Mouse (Mus musculus) kidney, embryonic 15.5 days (tissue): ENCODE measurements around the gene Spata21. TPM values are rescaled to one million over a fixed set of nuclear protein-coding genes. Genes with fewer than 3 reads are reported as not detected.

Experiments
- ATAC-seq: fragments of 200-750 bp; cut with Nextera tagmentation; replicated peaks from 2 replicates; pipeline ENCODE4 v1.8.0; 2017; ENCODE audit warnings: moderate TSS enrichment; ENCODE audit not compliant: low FRiP score
- H3K27ac ChIP-seq: fragments of 300-500 bp; sonication (generic); 2 replicates; pipeline ENCODE4 v1.5.1; 2015; ENCODE audit warnings: mild to moderate bottlenecking, inconsistent platforms
- H3K27me3 ChIP-seq: fragments of 300-500 bp; sonication (generic); 2 replicates; pipeline ENCODE4 v1.6.1; 2015; ENCODE audit warnings: inconsistent platforms
- H3K36me3 ChIP-seq: fragments of 300-500 bp; sonication (generic); 2 replicates; pipeline ENCODE4 v1.6.1; 2015; ENCODE audit warnings: inconsistent platforms
- H3K4me1 ChIP-seq: fragments of 300-500 bp; sonication (generic); 2 replicates; pipeline ENCODE4 v1.6.1; 2015; ENCODE audit warnings: inconsistent platforms
- H3K4me2 ChIP-seq: fragments of 300-500 bp; sonication (generic); 2 replicates; pipeline ENCODE4 v1.6.1; 2015; ENCODE audit warnings: moderate library complexity, mild to moderate bottlenecking, inconsistent platforms
- H3K4me3 ChIP-seq: fragments of 300-500 bp; sonication (generic); replicated peaks from 2 replicates; pipeline ENCODE4 v1.5.1; 2015; ENCODE audit warnings: mild to moderate bottlenecking, inconsistent platforms
- H3K9ac ChIP-seq: fragments of 300-500 bp; sonication (generic); 2 replicates; pipeline ENCODE4 v1.6.1; 2015; ENCODE audit warnings: mild to moderate bottlenecking, inconsistent platforms
- H3K9me3 ChIP-seq: fragments of 300-500 bp; sonication (generic); replicated peaks from 2 replicates; pipeline ENCODE4 v1.6.1; 2016; ENCODE audit warnings: inconsistent platforms
- WGBS: fragments of 180-500 bp; shearing (Covaris S2); methylation state at CpG from one replicate; pipeline ENCODE4 v1.1.7; 2015; ENCODE audit warnings: mixed read lengths; 5-methylcytosine and 5-hydroxymethylcytosine counted together
- polyA plus RNA-seq: library from polyadenylated mRNA; unstranded; fragments of >200 nt; fragmentation: Nextera tagmentation; extraction: Ambion mirVana; gene quantifications from 2 replicates; pipeline ENCODE4 v1.2.1, GENCODE M21; 2015

The Spata21 gene
- polyA plus RNA-seq, 1 experiment from 2014 or later: 0.64 TPM

GRCm38 (mm10) chr4:141108196-141108732, 20.1 kb downstream of the Spata21 start:
- Histone ChIP-seq H3K27ac (0 out of 2 replicates have a peak overlapping the region, but pooled peaks have one; percentile 46), H3K36me3 (peaks cover 36% of the 10 kb centered on the region), H3K4me3 (no peak overlapping the region), H3K9me3 (0 out of 2 replicates have a peak, but pooled peaks cover 5% of the 10 kb centered on the region), H3K4me1 (peaks cover 15% of the 10 kb centered on the region; the same call in 1 of the 2 replicates), H3K4me2 (no peak overlapping the region), H3K9ac (no peak overlapping the region), H3K27me3 (no peaks in the 10 kb centered on the region)
- WGBS: 38% methylated on average over 10 of the region's 10 CpGs
- ATAC-seq: no peak

- Histone ChIP-seq H3K27me3 (no peaks in the 10 kb centered on the region), H3K4me1 (peaks cover 21% of the 10 kb centered on the region), H3K27ac (peak overlapping the region; percentile 18; the same call in 1 of the 2 replicates), H3K4me3 (no peak overlapping the region), H3K9ac (no peak overlapping the region), H3K4me2 (no peak overlapping the region), H3K36me3 (peaks cover 90% of the 10 kb centered on the region), H3K9me3 (0 out of 2 replicates have a peak, but pooled peaks cover 5% of the 10 kb centered on the region)
- 65% methylated on average over 7 of the region's 7 CpGs for WGBS
- ATAC-seq: 0 out of 2 replicates have a peak, but pooled peaks have one; percentile 30
These were observed 25.7 kb downstream of the Spata21 start for GRCm38 (mm10) chr4:141113831-141114230.

DNA sequence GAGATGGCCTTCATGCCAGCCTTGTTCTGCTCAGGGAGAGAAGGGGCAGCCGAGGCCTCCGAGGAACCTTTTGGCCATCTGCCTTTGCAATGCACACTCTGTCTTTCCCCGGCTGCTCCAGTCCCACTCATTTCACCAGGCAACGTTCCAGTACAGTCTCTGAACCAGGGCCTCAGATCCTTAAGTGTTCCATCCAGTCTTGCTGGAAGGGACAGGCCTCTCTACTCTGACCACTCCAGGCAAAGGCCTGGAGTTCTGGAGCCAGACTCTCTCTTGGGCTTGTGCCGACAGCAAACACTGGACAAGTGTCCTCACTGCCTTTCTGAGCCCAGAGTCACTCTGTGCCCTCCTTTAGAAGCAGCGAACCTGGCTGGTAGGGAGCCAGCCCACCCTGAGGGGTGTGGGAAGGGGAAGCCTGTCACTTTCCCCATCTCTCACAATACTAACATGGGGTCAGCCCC, 26.4 kb downstream of the Spata21 start:
- H3K27me3 ChIP-seq: no peaks in the 10 kb centered on the region
- 79% methylated on average over 6 of the region's 6 CpGs for WGBS
- H3K36me3 ChIP-seq: peaks cover 96% of the 10 kb centered on the region
- no peak for ATAC-seq
- H3K4me1 ChIP-seq: peaks cover 25% of the 10 kb centered on the region
- H3K9me3 ChIP-seq: 0 out of 2 replicates have a peak, but pooled peaks cover 5% of the 10 kb centered on the region
- H3K4me2 ChIP-seq: no peak overlapping the region
- no peak overlapping the region for H3K9ac ChIP-seq
- peak overlapping the region; percentile 18; the same call in 1 of the 2 replicates for H3K27ac ChIP-seq
- H3K4me3 ChIP-seq: no peak overlapping the region

DNA sequence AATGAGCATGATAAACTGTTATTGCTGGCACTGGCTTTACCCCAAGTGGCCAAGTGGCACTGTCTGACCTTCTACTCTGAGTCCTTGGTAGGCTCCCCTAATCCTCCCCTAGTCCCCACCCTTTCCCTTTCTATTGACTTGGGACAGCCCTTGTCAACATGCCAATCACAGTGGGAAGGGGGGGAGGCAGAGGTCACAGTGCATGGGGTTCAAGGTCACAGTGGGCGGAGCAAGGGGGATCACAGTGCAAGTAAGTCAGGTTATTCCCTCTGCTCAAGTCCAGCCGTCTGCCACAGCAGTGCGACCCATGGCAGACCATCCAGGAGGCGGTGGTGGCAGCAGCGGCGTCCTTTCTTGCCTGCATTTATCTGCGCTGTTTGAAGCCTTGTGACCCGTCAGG, 27.3 kb downstream of the Spata21 start:
- ATAC-seq: no peak
- Histone ChIP-seq H3K36me3 (peaks cover 89% of the 10 kb centered on the region), H3K9ac (no peak overlapping the region), H3K4me2 (no peak overlapping the region), H3K27me3 (no peaks in the 10 kb centered on the region), H3K27ac (no peak overlapping the region), H3K4me1 (peaks cover 27% of the 10 kb centered on the region), H3K4me3 (no peak overlapping the region), H3K9me3 (0 out of 2 replicates have a peak, but pooled peaks cover 5% of the 10 kb centered on the region)
- WGBS: 85% methylated on average over 8 of the region's 8 CpGs

GRCm38 (mm10) chr4:141118691-141119090, 30.6 kb downstream of the Spata21 start:
- Histone ChIP-seq H3K4me1 (peaks cover 42% of the 10 kb centered on the region), H3K4me3 (no peak overlapping the region), H3K9ac (no peak overlapping the region), H3K36me3 (peaks cover 61% of the 10 kb centered on the region), H3K27me3 (no peaks in the 10 kb centered on the region), H3K27ac (0 out of 2 replicates have a peak overlapping the region, but pooled peaks have one; percentile 18), H3K9me3 (no peaks in the 10 kb centered on the region), H3K4me2 (no peak overlapping the region)
- ATAC-seq: no peak
- 72% methylated on average over 4 of the region's 4 CpGs for WGBS

DNA sequence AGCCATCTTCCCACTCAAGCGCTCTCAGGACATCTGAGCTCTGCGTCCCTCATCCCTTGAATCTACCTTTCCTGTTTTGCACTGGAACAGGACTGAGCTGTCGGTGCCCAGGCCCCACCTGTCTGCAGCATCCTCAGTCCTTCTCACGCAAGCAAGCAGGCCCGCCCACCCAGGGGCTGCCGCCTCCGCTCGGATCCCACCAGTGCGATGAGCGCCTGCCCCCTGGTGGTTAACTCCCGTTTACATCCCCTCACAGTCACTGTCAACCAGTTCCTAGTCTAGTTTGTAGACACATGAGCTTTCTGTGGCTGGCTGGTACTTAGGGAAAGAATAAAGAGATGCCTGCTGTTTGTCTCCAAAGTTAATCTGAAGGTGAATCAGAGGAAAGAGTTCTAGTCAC, 32.6 kb downstream of the Spata21 start:
- Histone ChIP-seq H3K27ac (no peak overlapping the region), H3K27me3 (no peaks in the 10 kb centered on the region), H3K4me3 (no peak overlapping the region), H3K36me3 (peaks cover 45% of the 10 kb centered on the region), H3K4me1 (peaks cover 41% of the 10 kb centered on the region), H3K9me3 (no peaks in the 10 kb centered on the region), H3K9ac (no peak overlapping the region), H3K4me2 (no peak overlapping the region)
- WGBS: 27% methylated on average over 11 of the region's 11 CpGs
- ATAC-seq: 0 out of 2 replicates have a peak, but pooled peaks have one; percentile 34

DNA sequence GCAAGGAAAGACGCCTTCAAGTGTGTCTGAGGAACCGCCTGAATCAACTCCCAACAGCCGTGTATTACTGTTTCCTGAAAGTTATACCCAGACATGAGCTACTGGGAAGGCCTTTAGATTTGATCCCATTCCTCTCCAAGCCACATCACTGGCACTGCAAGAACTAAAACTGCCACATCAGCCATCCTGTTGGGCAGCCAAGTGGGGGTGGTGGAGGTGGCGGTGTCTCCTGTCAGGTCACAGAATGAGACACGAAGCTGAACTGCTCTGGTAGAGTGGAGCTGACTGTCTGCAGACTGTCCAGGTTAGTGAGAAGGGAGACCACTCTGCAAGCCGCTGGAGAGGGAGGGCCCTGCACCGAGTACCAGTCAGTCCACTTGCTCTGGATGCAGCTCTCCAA, 34.5 kb downstream of the Spata21 start:
- H3K27ac ChIP-seq: peak overlapping the region; percentile 20; the same call in 1 of the 2 replicates
- no peaks in the 10 kb centered on the region for H3K27me3 ChIP-seq
- no peak overlapping the region for H3K4me3 ChIP-seq
- no peak overlapping the region for H3K9ac ChIP-seq
- 72% methylated on average over 7 of the region's 7 CpGs for WGBS
- H3K4me2 ChIP-seq: no peak overlapping the region
- peaks cover 32% of the 10 kb centered on the region for H3K36me3 ChIP-seq
- H3K9me3 ChIP-seq: no peaks in the 10 kb centered on the region
- ATAC-seq: no peak
- H3K4me1 ChIP-seq: peaks cover 46% of the 10 kb centered on the region

DNA sequence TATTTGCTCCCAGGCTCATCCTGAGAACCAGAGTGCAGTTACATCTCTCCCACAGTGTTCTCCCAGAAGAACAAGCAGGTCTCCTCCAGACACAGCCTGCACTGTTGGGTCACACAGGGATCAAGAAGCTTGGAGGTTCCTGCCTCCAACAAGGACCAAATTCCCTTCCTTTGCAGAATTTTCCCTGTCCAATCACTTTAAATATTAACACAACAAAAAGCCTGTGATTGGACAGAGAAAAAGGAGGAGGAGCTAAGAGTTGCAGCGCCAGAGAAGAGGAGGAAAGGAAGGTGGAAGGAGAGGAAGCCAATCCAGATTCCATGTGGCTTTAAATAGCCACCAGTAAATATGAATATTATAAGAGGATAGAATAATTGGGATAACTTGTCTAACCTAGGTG, 34.9 kb downstream of the Spata21 start:
- Histone ChIP-seq H3K9ac (no peak overlapping the region), H3K4me2 (no peak overlapping the region), H3K36me3 (peaks cover 28% of the 10 kb centered on the region), H3K4me1 (peaks cover 46% of the 10 kb centered on the region), H3K27ac (peak overlapping the region; percentile 20; the same call in 1 of the 2 replicates), H3K9me3 (no peaks in the 10 kb centered on the region), H3K27me3 (no peaks in the 10 kb centered on the region), H3K4me3 (no peak overlapping the region)
- WGBS: 33% methylated on average over 1 of the region's 1 CpGs
- ATAC-seq: no peak

- Histone ChIP-seq H3K27ac (no peak overlapping the region), H3K36me3 (peaks cover 8% of the 10 kb centered on the region; the same call in 1 of the 2 replicates), H3K27me3 (no peaks in the 10 kb centered on the region), H3K9ac (no peak overlapping the region), H3K4me1 (peaks cover 58% of the 10 kb centered on the region), H3K4me3 (no peak overlapping the region), H3K9me3 (no peaks in the 10 kb centered on the region), H3K4me2 (no peak overlapping the region)
- 59% methylated on average over 6 of the region's 6 CpGs for WGBS
- ATAC-seq: no peak
These were observed 41.1 kb downstream of the Spata21 start for GRCm38 (mm10) chr4:141129190-141129710.

DNA sequence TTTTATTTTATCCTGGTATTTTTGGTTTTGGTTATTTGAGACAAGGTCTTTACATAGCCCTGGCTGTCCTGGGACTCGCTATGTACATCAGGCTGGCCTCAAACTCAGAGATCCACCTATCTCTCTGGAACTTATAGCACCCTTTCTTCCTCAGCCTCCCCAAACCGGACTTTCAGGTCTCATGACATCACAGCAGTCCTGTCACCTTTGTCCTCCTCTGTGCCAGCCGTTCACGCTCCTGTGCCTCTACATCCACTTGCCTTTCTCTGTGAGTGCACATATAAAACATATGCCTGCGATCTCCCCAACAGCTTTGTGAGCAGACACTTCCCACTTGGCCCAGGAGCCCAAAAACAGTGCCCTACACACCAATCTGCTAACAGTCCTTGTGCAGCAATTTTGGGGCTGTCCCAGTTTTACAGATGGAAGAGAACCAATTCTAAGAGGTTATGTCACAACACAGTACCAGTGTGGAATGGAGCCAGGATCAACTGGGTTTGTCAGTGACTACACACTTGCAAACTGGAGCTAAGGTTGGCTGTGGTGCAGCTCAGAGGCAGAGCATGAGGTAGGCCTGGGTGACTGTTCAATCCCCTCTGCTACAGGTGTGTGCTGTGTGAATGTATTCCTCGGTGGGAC, 42.7 kb downstream of the Spata21 start:
- H3K4me3 ChIP-seq: no peak overlapping the region
- peak; percentile 10; the same call in 1 of the 2 replicates for ATAC-seq
- no peaks in the 10 kb centered on the region for H3K9me3 ChIP-seq
- no peak overlapping the region for H3K9ac ChIP-seq
- peaks cover 67% of the 10 kb centered on the region for H3K4me1 ChIP-seq
- peak overlapping the region; percentile 96 for H3K27ac ChIP-seq
- WGBS: 48% methylated on average over 6 of the region's 6 CpGs
- no peaks in the 10 kb centered on the region for H3K27me3 ChIP-seq
- peaks cover 5% of the 10 kb centered on the region; the same call in 1 of the 2 replicates for H3K36me3 ChIP-seq
- H3K4me2 ChIP-seq: peak overlapping the region; percentile 41

- Histone ChIP-seq H3K9ac (peak overlapping the region; percentile 34; the same call in 1 of the 2 replicates), H3K9me3 (no peaks in the 10 kb centered on the region), H3K4me2 (peak overlapping the region; percentile 41), H3K27me3 (no peaks in the 10 kb centered on the region), H3K36me3 (no peaks in the 10 kb centered on the region), H3K27ac (peak overlapping the region; percentile 96), H3K4me1 (peaks cover 70% of the 10 kb centered on the region), H3K4me3 (0 out of 2 replicates have a peak overlapping the region, but pooled peaks have one; percentile 3)
- peak; percentile 67 for ATAC-seq
- WGBS: 13% methylated on average over 5 of the region's 5 CpGs
These were observed 43.5 kb downstream of the Spata21 start for GRCm38 (mm10) chr4:141131531-141132061.

DNA sequence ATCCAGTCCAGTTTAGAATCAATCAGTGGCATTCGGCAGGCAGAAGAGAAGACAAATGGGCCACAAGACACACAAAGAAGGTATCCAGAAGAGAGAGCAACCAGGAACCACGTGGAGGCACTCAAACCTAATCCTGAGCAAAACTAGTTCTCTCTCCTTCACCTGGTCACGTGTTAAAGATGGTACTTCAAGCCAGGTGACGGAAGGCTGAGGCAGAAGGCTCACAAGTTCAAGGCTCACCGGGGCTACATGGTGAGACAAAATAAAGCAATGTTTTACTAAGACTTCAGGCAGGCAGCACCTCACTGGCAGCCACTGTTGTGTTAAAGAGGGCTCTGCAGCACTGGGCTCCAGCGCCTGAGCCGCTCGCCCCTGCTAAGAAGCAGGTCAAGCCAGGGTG, 44.1 kb downstream of the Spata21 start:
- Histone ChIP-seq H3K4me3 (no peak overlapping the region), H3K9me3 (no peaks in the 10 kb centered on the region), H3K4me1 (peaks cover 76% of the 10 kb centered on the region), H3K9ac (peak overlapping the region; percentile 34; the same call in 1 of the 2 replicates), H3K27ac (peak overlapping the region; percentile 96), H3K4me2 (peak overlapping the region; percentile 41), H3K27me3 (no peaks in the 10 kb centered on the region), H3K36me3 (no peaks in the 10 kb centered on the region)
- no peak; the same call in 1 of the 2 replicates for ATAC-seq
- 30% methylated on average over 8 of the region's 8 CpGs for WGBS
